Mouse (Mus musculus) left cerebral cortex, adult 18-20 months (tissue): Measurements from ENCODE around the gene Rgs13. TPM values are rescaled to one million over a fixed set of nuclear protein-coding genes. Genes with fewer than 3 reads are reported as not detected.
"Not testable (repeated sequence)": the region's sequence is repeated elsewhere in the genome, so short reads cannot be mapped to it uniquely, and the experiment has no call there.

Source experiments
- DNase-seq, 2 experiments: peaks; one replicate each; pipeline ENCODE4 v3.0.0; 2021 to 2022; ENCODE audit warnings: low spot score in 2 of 2, mixed read lengths in 1 of 2
- total RNA-seq, 2 experiments: library from RNA; stranded (reverse); gene quantifications; 2 replicates each; pipeline ENCODE4 v1.2.3; 2021

Rgs13 gene
- total RNA-seq, 2 experiments from 2014 or later = 1.1 to 1.6 TPM

DNA sequence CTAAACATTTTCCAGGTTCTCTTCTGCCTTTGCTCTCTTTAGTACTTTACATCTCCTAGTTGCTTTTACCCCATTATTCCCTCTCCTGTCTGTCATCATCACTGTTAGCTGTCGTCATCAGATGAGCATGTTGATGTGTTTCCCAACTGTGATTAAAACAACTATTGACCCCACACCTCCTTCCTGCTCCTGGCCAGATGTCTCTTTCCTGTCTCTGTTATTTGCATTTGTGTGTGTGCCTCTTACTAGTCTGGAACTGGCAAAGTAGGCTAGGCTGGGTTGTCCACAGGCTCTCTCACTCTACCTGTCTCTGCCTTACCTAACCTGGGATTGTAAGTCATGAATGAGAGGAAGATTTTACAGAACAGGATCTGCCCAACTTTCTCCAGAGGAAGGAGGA lies 24.6 kb downstream of the Rgs13 start:
- DNase-seq = no peak

DNA sequence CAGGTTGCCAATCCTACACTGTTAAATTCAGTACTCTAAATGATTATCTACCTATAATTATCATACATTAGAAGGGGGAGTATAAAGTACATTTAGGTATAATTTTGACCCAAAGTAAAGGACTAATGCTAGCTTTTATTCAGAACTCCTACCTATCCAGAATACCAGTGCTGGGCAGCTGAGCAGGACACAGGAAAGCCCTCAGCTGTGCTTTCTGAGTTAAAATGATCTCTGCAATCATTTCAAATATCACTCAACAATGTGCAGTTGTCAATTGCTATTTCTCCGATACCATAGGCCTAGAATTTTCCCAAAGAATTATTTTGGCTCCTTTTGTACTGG lies 25.0 kb downstream of the Rgs13 start:
- no peak for DNase-seq

DNA sequence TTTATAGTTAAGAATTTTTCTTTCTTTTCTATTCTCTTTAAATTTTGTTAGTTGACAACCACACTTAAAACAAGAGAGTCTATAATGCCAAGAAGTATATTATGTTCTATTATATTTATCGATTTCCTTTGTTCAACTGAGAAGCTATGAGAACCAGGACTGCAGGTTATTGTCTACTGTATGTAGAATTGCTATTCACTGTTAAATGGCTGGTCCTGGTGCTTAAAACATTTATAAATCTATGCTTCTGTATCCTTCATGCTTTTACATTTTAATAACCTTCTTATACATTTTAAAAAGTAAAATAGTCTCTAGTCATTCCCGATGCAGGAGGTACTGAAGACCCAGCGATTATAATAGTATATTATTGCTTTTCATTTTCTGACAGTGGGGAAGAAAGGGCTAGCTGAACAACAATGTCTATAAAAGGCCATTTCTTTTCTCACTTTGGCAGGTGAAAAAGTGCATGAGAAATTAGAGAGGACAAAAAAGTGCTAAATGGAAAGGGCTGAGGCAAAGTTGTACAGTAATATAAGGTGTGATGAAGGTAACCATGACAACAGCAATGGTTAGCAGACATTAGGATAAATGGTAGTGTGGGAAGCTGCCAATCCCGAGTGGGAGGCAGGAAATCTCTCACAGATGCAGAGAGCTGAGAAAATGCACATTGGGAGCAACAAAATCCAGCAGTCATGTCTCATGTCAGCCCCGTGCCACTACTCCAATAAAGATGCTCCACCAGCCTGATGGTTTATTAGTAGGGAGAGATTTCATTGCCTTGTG lies 25.6 kb downstream of the Rgs13 start:
- DNase-seq = peak; percentile 5 to 35

DNA sequence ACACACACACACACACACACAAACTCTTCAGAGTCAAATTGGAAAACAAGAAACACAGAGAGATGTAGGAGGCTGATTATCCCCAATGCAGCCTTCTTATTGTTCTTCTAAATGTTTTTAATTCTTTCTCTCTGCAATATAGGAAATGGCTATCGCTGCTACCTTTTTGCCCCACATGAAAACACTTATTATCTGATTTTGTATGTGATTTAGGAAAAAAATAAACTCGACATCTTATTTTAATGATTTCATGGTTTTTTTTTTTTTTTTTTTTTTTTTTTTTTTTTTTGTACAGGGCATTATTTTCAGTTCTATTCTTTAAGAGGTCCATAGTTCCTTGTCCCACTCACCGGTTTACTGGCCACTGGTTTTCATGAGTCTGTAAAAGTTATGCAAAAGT lies 27.2 kb downstream of the Rgs13 start:
- DNase-seq = no peak

DNA sequence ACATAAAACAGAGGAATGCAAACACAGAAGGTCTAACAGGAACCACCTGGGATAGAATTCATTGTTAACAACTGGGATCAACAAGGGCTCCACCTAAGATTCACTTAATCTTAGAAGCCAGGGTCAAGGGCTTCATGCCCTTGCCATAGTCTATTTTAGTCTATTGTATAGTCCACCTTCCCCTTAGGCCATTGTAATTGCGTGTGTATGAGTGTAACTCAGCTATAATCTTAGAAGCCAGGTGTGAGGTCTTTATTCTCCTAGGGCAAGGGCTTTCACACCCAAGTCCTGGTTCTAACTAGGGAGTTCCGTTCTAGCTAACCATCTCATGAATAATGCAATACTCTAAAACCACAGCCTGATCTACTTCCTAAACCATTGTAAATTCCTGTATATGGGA lies 35.8 kb downstream of the Rgs13 start:
- DNase-seq = not testable (repeated sequence)

DNA sequence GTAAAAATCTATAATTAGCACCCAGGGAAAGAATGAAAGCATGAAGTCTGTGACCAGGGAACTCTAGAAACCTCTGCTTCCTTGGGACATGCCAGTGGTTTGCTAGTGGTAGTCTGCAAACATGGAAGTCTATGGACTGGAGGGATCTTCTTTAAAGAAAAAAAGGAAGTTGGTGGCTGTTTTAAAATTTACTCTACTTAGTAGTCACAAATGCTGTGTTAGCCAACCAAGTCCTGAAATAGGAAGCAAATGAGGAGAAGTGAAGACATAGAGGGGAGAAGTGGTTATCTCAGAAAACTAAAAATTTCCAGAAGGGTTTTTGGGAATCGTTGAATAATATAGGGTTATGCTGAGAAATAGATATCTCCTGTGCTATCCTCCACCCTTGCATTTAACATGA lies 37.3 kb downstream of the Rgs13 start:
- DNase-seq = no peak

DNA sequence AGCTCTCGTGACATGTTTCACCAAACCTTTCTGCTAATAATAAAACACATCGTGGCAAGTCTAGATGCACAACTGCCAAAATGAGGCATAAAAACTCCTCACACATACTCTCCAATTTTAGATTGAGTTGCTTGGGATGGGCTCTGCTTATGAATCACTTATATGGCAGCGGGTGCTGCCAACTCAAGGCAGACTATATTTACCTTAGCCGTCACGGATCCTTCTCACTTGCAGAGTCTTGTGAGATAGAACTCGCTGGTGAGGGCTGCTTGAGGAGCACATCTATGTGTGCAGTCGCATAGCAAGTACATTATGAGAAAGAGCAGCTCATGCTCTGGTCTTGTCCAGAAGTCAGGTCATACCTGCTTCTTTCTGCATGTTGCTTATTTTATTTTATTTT lies 49.2 kb downstream of the Rgs13 start:
- DNase-seq = peak; percentile 42 to 56

DNA sequence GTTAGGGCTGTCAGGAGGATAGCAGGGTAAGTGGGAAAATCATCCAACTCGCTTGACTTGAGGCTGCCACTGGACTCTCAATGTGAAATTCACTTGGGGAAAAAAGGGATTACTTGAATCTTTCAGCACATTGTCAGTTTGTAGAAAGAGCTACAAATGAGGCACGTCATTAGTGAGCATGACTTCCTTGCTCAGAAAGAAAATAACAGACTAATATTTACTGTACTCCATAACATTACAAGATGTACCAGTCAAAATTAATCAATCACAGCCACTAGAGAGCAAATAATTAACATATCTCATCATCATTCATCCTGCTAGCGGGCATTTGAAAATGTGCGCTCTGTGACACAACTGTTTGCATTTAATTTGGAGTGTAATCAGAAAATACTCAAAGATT lies 57.1 kb downstream of the Rgs13 start:
- DNase-seq = no peak

DNA sequence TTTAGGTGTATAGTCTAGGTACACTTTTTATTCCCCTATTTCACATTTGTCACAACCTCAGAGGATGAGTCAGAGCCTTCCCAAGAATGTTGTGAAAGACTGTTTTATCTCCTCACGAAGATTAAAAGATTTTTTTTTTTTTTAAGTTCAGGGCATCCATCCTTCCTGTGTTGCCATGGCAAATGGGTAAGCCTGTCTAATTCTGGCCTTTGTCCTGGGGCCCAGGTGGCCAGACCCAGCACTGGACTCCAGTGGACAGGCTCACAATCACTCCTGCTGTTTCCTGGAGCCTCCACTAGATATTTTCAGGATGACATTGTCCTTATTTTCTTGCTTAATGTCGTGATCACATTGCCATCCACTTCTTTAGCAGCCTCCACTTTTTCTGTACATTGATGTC lies 57.7 kb downstream of the Rgs13 start:
- no peak for DNase-seq

DNA sequence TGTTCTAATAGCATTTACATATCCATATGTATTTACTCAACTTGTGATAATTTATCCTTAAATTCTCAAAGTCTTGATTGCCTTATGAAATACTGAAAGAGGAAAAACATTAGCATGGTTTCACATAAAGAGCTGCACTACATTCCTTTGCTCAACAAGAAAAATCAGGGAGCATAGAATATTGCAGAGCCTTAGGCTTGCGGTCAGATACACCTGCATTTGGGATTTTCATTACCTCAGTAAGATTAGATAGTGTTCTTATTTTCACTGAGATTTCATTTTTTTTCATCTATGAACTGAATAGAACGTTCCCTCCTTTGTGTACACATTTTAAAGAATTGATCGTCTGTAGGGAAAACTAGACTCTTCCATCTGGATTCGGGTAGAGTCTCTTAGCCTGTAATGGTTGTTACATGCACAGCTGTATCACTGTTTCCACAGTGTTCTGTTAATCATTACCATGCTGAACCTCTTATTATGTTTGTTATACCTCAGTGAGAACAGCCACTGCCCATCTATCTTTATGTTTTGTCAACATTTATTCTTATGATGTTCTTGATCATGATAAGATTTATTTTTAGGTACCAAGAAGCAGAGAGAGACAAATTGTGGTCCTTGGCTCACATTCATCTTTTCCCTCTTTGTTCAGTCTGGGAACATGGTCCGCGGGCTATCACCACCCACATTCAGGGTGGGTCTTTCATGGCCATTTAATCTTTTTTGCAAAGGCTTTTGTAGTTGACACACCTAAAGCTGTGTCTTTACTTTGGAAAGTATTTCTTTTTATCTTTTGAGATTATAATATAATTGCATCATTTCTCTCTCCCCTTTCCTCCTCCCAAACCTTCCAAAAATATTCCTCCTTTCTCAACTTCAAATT lies 61.1 kb downstream of the Rgs13 start:
- DNase-seq = no peak

DNA sequence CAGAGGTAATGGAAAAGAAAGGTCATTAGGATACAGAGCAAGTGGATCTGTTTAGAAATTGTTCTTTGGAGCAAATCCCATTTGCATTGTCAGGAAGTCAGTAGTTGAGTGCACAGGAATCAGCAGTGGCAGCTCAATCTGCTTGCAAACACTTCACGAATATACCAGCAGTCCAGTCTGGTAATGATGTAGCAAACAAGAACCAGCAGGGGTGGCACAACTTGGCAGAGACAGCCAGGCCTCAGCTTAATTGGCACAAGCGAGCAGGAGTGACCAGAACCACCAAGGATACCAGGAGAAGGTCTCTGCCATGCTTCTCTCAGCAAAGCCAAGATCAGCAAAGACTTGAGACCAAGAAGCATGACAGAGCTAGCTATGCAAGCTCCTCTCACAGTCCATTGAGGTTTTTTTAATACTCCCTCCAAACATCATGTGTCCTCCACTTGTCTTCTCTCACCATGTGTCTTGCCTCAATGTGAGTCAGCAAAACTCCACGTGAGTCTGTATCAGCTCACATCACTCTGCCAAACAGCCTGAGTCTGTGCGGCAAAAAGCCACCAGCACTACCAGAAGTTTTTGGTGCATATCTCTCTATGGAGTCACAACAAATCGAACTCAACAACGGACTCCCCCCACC lies 63.6 kb downstream of the Rgs13 start:
- DNase-seq = no peak

DNA sequence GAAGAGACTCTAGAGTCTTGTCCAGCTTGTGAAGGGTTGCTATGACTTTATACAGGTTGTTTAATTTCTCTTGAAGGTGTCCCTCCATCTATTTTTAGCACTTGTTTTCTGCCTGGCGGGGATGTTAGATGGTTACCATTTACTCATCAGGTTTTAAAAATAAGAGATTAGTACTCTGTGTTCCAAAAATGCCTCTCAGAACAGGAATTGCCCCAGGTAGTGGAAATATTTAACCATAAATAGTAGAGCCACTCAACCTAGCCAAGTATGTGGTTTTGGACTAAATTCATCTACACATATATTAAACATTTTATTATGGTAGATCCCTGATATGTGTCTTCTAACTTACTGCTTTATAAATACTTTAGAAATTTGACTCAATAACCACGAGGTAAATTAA lies 64.2 kb downstream of the Rgs13 start:
- no peak for DNase-seq

DNA sequence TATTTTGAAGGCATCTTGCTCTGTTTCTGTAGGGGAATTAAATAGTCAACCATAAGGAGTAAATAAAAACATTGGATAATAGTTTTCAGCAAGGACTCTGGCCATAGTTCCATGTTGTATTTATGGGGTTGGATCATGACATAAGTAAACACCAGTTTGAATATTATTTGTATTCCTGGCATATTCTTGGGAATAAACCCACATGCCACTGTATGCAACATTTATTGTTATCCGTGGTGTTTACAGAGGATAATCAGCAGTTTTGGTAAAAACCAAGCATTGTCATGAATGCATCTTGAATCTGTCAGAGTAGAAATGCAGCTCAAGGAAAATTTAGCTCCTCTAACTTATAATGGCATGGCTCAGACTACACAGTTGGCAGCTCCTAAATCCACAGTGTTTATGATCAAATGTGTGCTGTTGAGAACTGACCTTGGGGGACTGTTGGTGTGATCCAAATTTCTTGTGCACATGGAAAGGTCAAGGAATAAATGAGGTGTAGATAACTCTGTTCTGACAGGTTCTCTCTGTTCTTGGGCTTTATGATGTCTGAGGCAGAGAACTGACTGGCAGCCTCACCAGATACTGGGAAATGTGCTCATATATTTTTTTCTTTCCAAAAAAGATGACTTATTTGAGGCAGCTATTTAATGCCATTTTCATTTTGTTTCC lies 78.4 kb downstream of the Rgs13 start:
- DNase-seq = no peak

DNA sequence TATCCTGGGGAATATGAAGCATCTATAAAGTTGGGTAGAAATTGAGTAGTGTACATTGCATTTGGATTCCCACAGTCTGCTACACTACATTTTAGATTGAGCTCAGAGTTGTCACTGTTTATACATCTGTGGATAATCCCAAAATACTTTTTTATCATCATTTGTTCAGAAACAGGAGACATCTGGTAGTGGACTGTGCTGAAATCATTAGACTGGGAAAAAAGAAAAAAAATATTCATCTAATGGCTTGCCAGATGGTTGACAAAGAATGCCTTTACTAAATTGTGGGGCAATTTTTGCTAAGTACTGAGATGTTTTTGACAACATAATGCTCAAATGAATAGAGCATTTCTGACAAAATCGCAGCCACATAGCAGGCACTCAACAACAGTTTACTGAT lies 86.8 kb downstream of the Rgs13 start:
- DNase-seq = no peak

Other genes starting within 250 kb of the Rgs13 start
- 10 to 100 TPM; 79.8 to 88.8 TPM for gene Rgs2, start 173.2 kb downstream of the Rgs13 start, total RNA-seq
- not detected for gene Rgs1, start 71.9 kb upstream of the Rgs13 start, total RNA-seq